Mouse (Mus musculus): ENCODE results near the gene Prdx5. TPM values are rescaled to one million over a fixed set of nuclear protein-coding genes. Genes with fewer than 3 reads are reported as not detected.

The Prdx5 gene
- total RNA-seq, 2 experiments from 2014 or later: 101 to 145 TPM

Other genes starting within 250 kb of the Prdx5 start
- gene Rps6ka4, start 69.5 kb downstream of the Prdx5 start, total RNA-seq (2015; ENCODE audit: low replicate concordance): 0.72 TPM in 1 of 2 replicates, not detected in the other
- 1.2 and 1.5 TPM in 2 replicates for gene Rps6ka4, start 69.5 kb downstream of the Prdx5 start, total RNA-seq (2017; ENCODE audit: low replicate concordance)
- 4.2 and 9.4 TPM in 2 replicates for gene Ccdc88b, start 51.9 kb downstream of the Prdx5 start, total RNA-seq (2015; ENCODE audit: low replicate concordance)
- 6.4 and 12.1 TPM in 2 replicates for gene Ccdc88b, start 51.9 kb downstream of the Prdx5 start, total RNA-seq (2017; ENCODE audit: low replicate concordance)
- 30.6 and 44.0 TPM in 2 replicates for gene Trmt112, start 408 bp downstream of the Prdx5 start, total RNA-seq (2015; ENCODE audit: low replicate concordance)
- 20.2 and 33.6 TPM in 2 replicates for gene Trmt112, start 408 bp downstream of the Prdx5 start, total RNA-seq (2017; ENCODE audit: low replicate concordance)
- gene Esrra, start 11.7 kb upstream of the Prdx5 start, total RNA-seq (2015; ENCODE audit: low replicate concordance): 2.9 and 3.4 TPM in 2 replicates
- gene Esrra, start 11.7 kb upstream of the Prdx5 start, total RNA-seq (2017; ENCODE audit: low replicate concordance): 0.61 and 2.7 TPM in 2 replicates
- not detected in 2 replicates for gene Catsperz, start 15.3 kb upstream of the Prdx5 start, total RNA-seq (2015; ENCODE audit: low replicate concordance)
- not detected in 2 replicates for gene Catsperz, start 15.3 kb upstream of the Prdx5 start, total RNA-seq (2017; ENCODE audit: low replicate concordance)
- gene Kcnk4, start 24.4 kb upstream of the Prdx5 start, total RNA-seq (2015; ENCODE audit: low replicate concordance): not detected in 2 replicates
- not detected in 2 replicates for gene Kcnk4, start 24.4 kb upstream of the Prdx5 start, total RNA-seq (2017; ENCODE audit: low replicate concordance)
- 2.9 and 5.0 TPM in 2 replicates for gene Bad, start 31.8 kb upstream of the Prdx5 start, total RNA-seq (2015; ENCODE audit: low replicate concordance)
- gene Bad, start 31.8 kb upstream of the Prdx5 start, total RNA-seq (2017; ENCODE audit: low replicate concordance): 6.3 and 10.9 TPM in 2 replicates
- gene Gpr137, start 32.4 kb upstream of the Prdx5 start, total RNA-seq (2015; ENCODE audit: low replicate concordance): 2.9 TPM in 2 replicates
- gene Gpr137, start 32.4 kb upstream of the Prdx5 start, total RNA-seq (2017; ENCODE audit: low replicate concordance): 2.8 TPM in 1 of 2 replicates, not detected in the other
- 31.0 and 59.1 TPM in 2 replicates for gene Ppp1r14b, start 64.9 kb upstream of the Prdx5 start, total RNA-seq (2015; ENCODE audit: low replicate concordance)
- 0.91 and 10.4 TPM in 2 replicates for gene Ppp1r14b, start 64.9 kb upstream of the Prdx5 start, total RNA-seq (2017; ENCODE audit: low replicate concordance)
- 1.4 and 1.7 TPM in 2 replicates for gene Plcb3, start 66.4 kb upstream of the Prdx5 start, total RNA-seq (2015; ENCODE audit: low replicate concordance)
- gene Plcb3, start 66.4 kb upstream of the Prdx5 start, total RNA-seq (2017; ENCODE audit: low replicate concordance): 0.68 and 1.8 TPM in 2 replicates
- 38.1 and 93.3 TPM in 2 replicates for gene Fkbp2, start 70.4 kb upstream of the Prdx5 start, total RNA-seq (2015; ENCODE audit: low replicate concordance)
- 31.0 and 34.9 TPM in 2 replicates for gene Fkbp2, start 70.4 kb upstream of the Prdx5 start, total RNA-seq (2017; ENCODE audit: low replicate concordance)
- 13.7 and 22.2 TPM in 2 replicates for gene Vegfb, start 77.5 kb upstream of the Prdx5 start, total RNA-seq (2015; ENCODE audit: low replicate concordance)
- gene Vegfb, start 77.5 kb upstream of the Prdx5 start, total RNA-seq (2017; ENCODE audit: low replicate concordance): 0.98 and 4.1 TPM in 2 replicates
- 11.5 TPM in 1 of 2 replicates, not detected in the other for gene Dnajc4, start 82.5 kb upstream of the Prdx5 start, total RNA-seq (2015; ENCODE audit: low replicate concordance)
- gene Dnajc4, start 82.5 kb upstream of the Prdx5 start, total RNA-seq (2017; ENCODE audit: low replicate concordance): 2.2 and 2.6 TPM in 2 replicates
- gene Nudt22, start 86.0 kb upstream of the Prdx5 start, total RNA-seq (2015; ENCODE audit: low replicate concordance): 4.2 and 10.1 TPM in 2 replicates
- 0.26 and 3.9 TPM in 2 replicates for gene Nudt22, start 86.0 kb upstream of the Prdx5 start, total RNA-seq (2017; ENCODE audit: low replicate concordance)
- not detected in 2 replicates for gene Trpt1, start 86.0 kb upstream of the Prdx5 start, total RNA-seq (2015; ENCODE audit: low replicate concordance)
- not detected in 2 replicates for gene Trpt1, start 86.0 kb upstream of the Prdx5 start, total RNA-seq (2017; ENCODE audit: low replicate concordance)
- 30.6 and 38.6 TPM in 2 replicates for gene Fermt3, start 109.4 kb upstream of the Prdx5 start, total RNA-seq (2015; ENCODE audit: low replicate concordance)
- gene Fermt3, start 109.4 kb upstream of the Prdx5 start, total RNA-seq (2017; ENCODE audit: low replicate concordance): 63.9 and 69.1 TPM in 2 replicates
- gene Stip1, start 129.9 kb upstream of the Prdx5 start, total RNA-seq (2015; ENCODE audit: low replicate concordance): 59.5 and 78.6 TPM in 2 replicates
- 48.1 and 60.8 TPM in 2 replicates for gene Stip1, start 129.9 kb upstream of the Prdx5 start, total RNA-seq (2017; ENCODE audit: low replicate concordance)
- not detected in 2 replicates for gene Macrod1, start 146.7 kb upstream of the Prdx5 start, total RNA-seq (2015; ENCODE audit: low replicate concordance)
- gene Macrod1, start 146.7 kb upstream of the Prdx5 start, total RNA-seq (2017; ENCODE audit: low replicate concordance): 0.53 and 1.2 TPM in 2 replicates
- gene Flrt1, start 195.6 kb upstream of the Prdx5 start, total RNA-seq (2015; ENCODE audit: low replicate concordance): not detected in 2 replicates
- not detected in 2 replicates for gene Flrt1, start 195.6 kb upstream of the Prdx5 start, total RNA-seq (2017; ENCODE audit: low replicate concordance)

Measured in erythroid progenitor cell, adult 5-6 weeks (primary cell).